Mouse (Mus musculus) lung, embryonic 14.5 days (tissue): ENCODE measurements around the gene Med13l. TPM values are rescaled to one million over a fixed set of nuclear protein-coding genes. Genes with fewer than 3 reads are reported as not detected.

Source experiments
- ATAC-seq: fragments of 200-750 bp; cut with Nextera tagmentation; 2 replicates; pipeline ENCODE4 v1.8.0; 2017; ENCODE audit warnings: mild to moderate bottlenecking, moderate TSS enrichment, moderate library complexity; ENCODE audit not compliant: insufficient read depth
- DNase-seq: peaks from one replicate; pipeline ENCODE4 v3.0.0-alpha.2; 2015
- H3K27ac ChIP-seq: fragments of 300-500 bp; sonication (generic); 2 replicates; pipeline ENCODE4 v1.5.1; 2014; ENCODE audit warnings: low read depth, mild to moderate bottlenecking, moderate library complexity
- H3K27me3 ChIP-seq: fragments of 300-500 bp; sonication (generic); 2 replicates; pipeline ENCODE4 v1.6.1; 2014; ENCODE audit warnings: low read length, control low read depth; ENCODE audit not compliant: insufficient read depth
- H3K36me3 ChIP-seq: fragments of 300-500 bp; sonication (generic); 2 replicates; pipeline ENCODE4 v1.6.1; 2014; ENCODE audit warnings: control low read depth; ENCODE audit not compliant: insufficient read depth
- H3K4me1 ChIP-seq: fragments of 300-500 bp; sonication (generic); 2 replicates; pipeline ENCODE4 v1.6.1; 2014; ENCODE audit warnings: antibody characterized with exemption, control low read depth; ENCODE audit not compliant: insufficient read depth
- H3K4me2 ChIP-seq: fragments of 300-500 bp; sonication (generic); 2 replicates; pipeline ENCODE4 v1.6.1; 2014; ENCODE audit warnings: mild to moderate bottlenecking
- H3K4me3 ChIP-seq: fragments of 300-500 bp; sonication (generic); 2 replicates; pipeline ENCODE4 v1.5.1; 2014; ENCODE audit warnings: low read depth, low read length
- H3K9ac ChIP-seq: fragments of 300-500 bp; sonication (generic); 2 replicates; pipeline ENCODE4 v1.6.1; 2014
- H3K9me3 ChIP-seq: fragments of 300-500 bp; sonication (generic); 2 replicates; pipeline ENCODE4 v1.6.1; 2016; ENCODE audit warnings: low read depth, low read length, control low read depth
- CTCF ChIP-seq: IDR thresholded peaks from 2 replicates; pipeline ENCODE4 v1.5.1; 2016; ENCODE audit warnings: antibody characterized with exemption, low read depth
- WGBS: fragments of 180-500 bp; shearing (Covaris S2); extraction: QIAGEN DNeasy Blood & Tissue Kit; methylation state at CpG from one replicate; pipeline ENCODE4 v1.1.7; 2014; 5-methylcytosine and 5-hydroxymethylcytosine counted together
- polyA plus RNA-seq: library from polyadenylated mRNA; unstranded; fragments of >200 nt; fragmentation: Nextera tagmentation; extraction: Ambion mirVana; gene quantifications from 2 replicates; pipeline ENCODE4 v1.2.1, GENCODE M21; 2014

Gene Med13l
- polyA plus RNA-seq, 1 experiment from 2014 or later = 14.1 TPM

GRCm38 (mm10) chr5:118594470-118595236 is 34.2 kb downstream of the Med13l start:
- Histone ChIP-seq H3K9me3 (no peaks in the 10 kb centered on the region), H3K4me1 (peaks cover 14% of the 10 kb centered on the region), H3K9ac (no peak overlapping the region), H3K4me2 (no peak overlapping the region), H3K36me3 (0 out of 2 replicates have a peak, but pooled peaks cover 3% of the 10 kb centered on the region), H3K4me3 (no peak overlapping the region), H3K27me3 (no peaks in the 10 kb centered on the region), H3K27ac (no peak overlapping the region)
- peak; percentile 82 for TF ChIP-seq CTCF
- DNase-seq (peak; percentile 82), ATAC-seq (0 out of 2 replicates have a peak, but pooled peaks have one; percentile 36)
- 66% methylated on average over 14 of the region's 14 CpGs for WGBS

GRCm38 (mm10) chr5:118595901-118596300 is 35.4 kb downstream of the Med13l start:
- Histone ChIP-seq H3K27me3 (no peaks in the 10 kb centered on the region), H3K9me3 (no peaks in the 10 kb centered on the region), H3K4me3 (no peak overlapping the region), H3K4me1 (peaks cover 12% of the 10 kb centered on the region), H3K36me3 (0 out of 2 replicates have a peak, but pooled peaks cover 3% of the 10 kb centered on the region), H3K4me2 (no peak overlapping the region), H3K9ac (no peak overlapping the region), H3K27ac (no peak overlapping the region)
- DNase-seq (no peak), ATAC-seq (no peak)
- TF ChIP-seq CTCF = no peak
- WGBS = 76% methylated on average over 5 of the region's 5 CpGs

GRCm38 (mm10) chr5:118596452-118597092 is 36.1 kb downstream of the Med13l start:
- no peak for TF ChIP-seq CTCF
- no peak for ATAC-seq
- no peak for DNase-seq
- 75% methylated on average over 15 of the region's 15 CpGs for WGBS
- peaks cover 6% of the 10 kb centered on the region; the same call in 1 of the 2 replicates for H3K4me1 ChIP-seq
- no peaks in the 10 kb centered on the region for H3K27me3 ChIP-seq
- H3K4me2 ChIP-seq = no peak overlapping the region
- no peak overlapping the region for H3K27ac ChIP-seq
- no peak overlapping the region for H3K9ac ChIP-seq
- 0 out of 2 replicates have a peak, but pooled peaks cover 3% of the 10 kb centered on the region for H3K36me3 ChIP-seq
- H3K9me3 ChIP-seq = no peaks in the 10 kb centered on the region
- H3K4me3 ChIP-seq = no peak overlapping the region

GRCm38 (mm10) chr5:118598601-118599000 is 38.1 kb downstream of the Med13l start:
- Histone ChIP-seq H3K9me3 (no peaks in the 10 kb centered on the region), H3K4me2 (no peak overlapping the region), H3K36me3 (0 out of 2 replicates have a peak, but pooled peaks cover 3% of the 10 kb centered on the region), H3K27ac (no peak overlapping the region), H3K4me3 (no peak overlapping the region), H3K9ac (no peak overlapping the region), H3K27me3 (no peaks in the 10 kb centered on the region), H3K4me1 (0 out of 2 replicates have a peak, but pooled peaks cover 3% of the 10 kb centered on the region)
- ATAC-seq (no peak), DNase-seq (no peak)
- no peak for TF ChIP-seq CTCF
- 76% methylated on average over 6 of the region's 6 CpGs for WGBS

GRCm38 (mm10) chr5:118601452-118601851 is 41.0 kb downstream of the Med13l start:
- H3K4me3 ChIP-seq = no peak overlapping the region
- no peak overlapping the region for H3K27ac ChIP-seq
- ATAC-seq (no peak), DNase-seq (no peak)
- H3K36me3 ChIP-seq = 0 out of 2 replicates have a peak, but pooled peaks cover 3% of the 10 kb centered on the region
- H3K27me3 ChIP-seq = no peaks in the 10 kb centered on the region
- 80% methylated on average over 4 of the region's 4 CpGs for WGBS
- no peaks in the 10 kb centered on the region for H3K9me3 ChIP-seq
- no peak overlapping the region for H3K4me2 ChIP-seq
- no peak for TF ChIP-seq CTCF
- 0 out of 2 replicates have a peak, but pooled peaks cover 3% of the 10 kb centered on the region for H3K4me1 ChIP-seq
- H3K9ac ChIP-seq = no peak overlapping the region

GRCm38 (mm10) chr5:118602706-118603105 is 42.2 kb downstream of the Med13l start:
- no peak for TF ChIP-seq CTCF
- DNase-seq (no peak), ATAC-seq (no peak)
- Histone ChIP-seq H3K4me3 (no peak overlapping the region), H3K27ac (no peak overlapping the region), H3K9ac (no peak overlapping the region), H3K4me1 (0 out of 2 replicates have a peak, but pooled peaks cover 3% of the 10 kb centered on the region), H3K4me2 (no peak overlapping the region), H3K36me3 (no peaks in the 10 kb centered on the region), H3K27me3 (no peaks in the 10 kb centered on the region), H3K9me3 (no peaks in the 10 kb centered on the region)
- 64% methylated on average over 7 of the region's 7 CpGs for WGBS

- 81% methylated on average over 11 of the region's 11 CpGs for WGBS
- Histone ChIP-seq H3K9ac (no peak overlapping the region), H3K4me2 (no peak overlapping the region), H3K27ac (no peak overlapping the region), H3K9me3 (no peaks in the 10 kb centered on the region), H3K4me3 (no peak overlapping the region), H3K36me3 (no peaks in the 10 kb centered on the region), H3K4me1 (no peaks in the 10 kb centered on the region), H3K27me3 (no peaks in the 10 kb centered on the region)
- no peak for TF ChIP-seq CTCF
- DNase-seq = no peak
- no peak for ATAC-seq
These were observed 45.1 kb downstream of the Med13l start for GRCm38 (mm10) chr5:118605424-118606067.
